Mouse (Mus musculus): Measurements from ENCODE around the gene Vav2. TPM values are rescaled to one million over a fixed set of nuclear protein-coding genes. Genes with fewer than 3 reads are reported as not detected.

The Vav2 gene
- total and polyA plus RNA-seq, 2 experiments from 2014 or later: 6.4 to 33.6 TPM

DNA sequence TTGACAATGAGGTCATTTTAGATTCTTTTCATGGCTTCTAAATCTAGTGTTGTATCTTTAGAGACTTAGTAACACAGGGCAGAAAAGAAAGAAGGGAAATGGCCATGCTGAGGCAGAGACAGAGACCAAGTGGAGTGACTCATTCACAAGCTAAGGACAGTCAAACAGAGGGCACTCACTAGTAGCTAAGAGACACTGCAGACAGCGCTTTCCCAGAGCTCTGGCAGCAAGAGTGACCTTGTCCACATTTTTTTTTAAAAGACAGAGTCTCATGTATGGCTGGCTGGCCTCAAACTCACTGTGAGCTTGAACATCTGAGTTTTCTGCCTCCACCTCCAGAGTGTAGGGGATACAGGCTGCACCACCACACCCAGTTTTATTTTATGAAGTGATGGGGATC is 11.0 kb upstream of the Vav2 start:
- no peaks in the 10 kb centered on the region for H3K9me3 ChIP-seq (ENCODE audit: low read length)
- no peak for ATAC-seq (ENCODE audit: low FRiP score)
- DNase-seq (ENCODE audit: low spot score): no peak
- H3K4me2 ChIP-seq (ENCODE audit: low read depth, low read length, poor library complexity, severe bottlenecking): no peak overlapping the region
- H3K4me1 ChIP-seq (ENCODE audit: insufficient read depth, low read length): 0 out of 2 replicates have a peak, but pooled peaks cover under 1% of the 10 kb centered on the region
- no peak overlapping the region for H3K4me3 ChIP-seq (ENCODE audit: low read depth, low read length)
- H3K9ac ChIP-seq (replicated peaks; ENCODE audit: low read length, poor library complexity, severe bottlenecking): no peak overlapping the region
- H3K36me3 ChIP-seq (ENCODE audit: insufficient read depth, low read length): no peaks in the 10 kb centered on the region
- H3K27me3 ChIP-seq (ENCODE audit: insufficient read depth, low read length): no peaks in the 10 kb centered on the region
- no peak overlapping the region for H3K27ac ChIP-seq (ENCODE audit: low read depth, low read length)
- WGBS: 70% methylated on average over 1 of the region's 1 CpGs
- no peak for TF ChIP-seq CTCF (IDR thresholded peaks at IDR 0.05)

DNA sequence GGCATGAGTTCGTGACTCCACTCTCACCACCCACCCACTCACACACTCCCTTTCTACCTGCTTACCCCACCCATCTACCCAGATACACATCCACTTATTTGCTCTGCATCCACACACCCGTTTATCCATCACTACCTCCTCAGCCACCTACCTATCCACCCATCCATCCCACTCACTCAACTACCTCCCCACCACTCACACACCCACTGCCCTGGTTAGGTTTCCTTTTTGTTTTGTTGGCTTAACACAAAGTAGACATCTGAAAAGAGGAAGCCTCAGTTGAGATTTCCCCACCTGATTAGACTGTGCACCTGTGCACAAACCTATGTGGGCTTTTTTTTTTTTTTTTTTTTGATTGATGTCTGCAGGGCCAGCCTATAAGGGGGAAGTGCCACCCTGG is 5.8 kb upstream of the Vav2 start:
- Histone ChIP-seq H3K36me3 (ENCODE audit: insufficient read depth, low read length) (no peaks in the 10 kb centered on the region), H3K4me1 (ENCODE audit: insufficient read depth, low read length) (no peaks in the 10 kb centered on the region), H3K27me3 (ENCODE audit: insufficient read depth, low read length) (no peaks in the 10 kb centered on the region), H3K27ac (ENCODE audit: low read depth, low read length) (no peak overlapping the region), H3K9ac (replicated peaks; ENCODE audit: low read length, poor library complexity, severe bottlenecking) (no peak overlapping the region), H3K9me3 (ENCODE audit: low read length) (no peaks in the 10 kb centered on the region), H3K4me3 (ENCODE audit: low read depth, low read length) (no peak overlapping the region), H3K4me2 (ENCODE audit: low read depth, low read length, poor library complexity, severe bottlenecking) (no peak overlapping the region)
- TF ChIP-seq CTCF (IDR thresholded peaks at IDR 0.05): no peak
- ATAC-seq (ENCODE audit: low FRiP score): no peak
- 85% methylated on average over 2 of the region's 2 CpGs for WGBS
- DNase-seq (ENCODE audit: low spot score): no peak

DNA sequence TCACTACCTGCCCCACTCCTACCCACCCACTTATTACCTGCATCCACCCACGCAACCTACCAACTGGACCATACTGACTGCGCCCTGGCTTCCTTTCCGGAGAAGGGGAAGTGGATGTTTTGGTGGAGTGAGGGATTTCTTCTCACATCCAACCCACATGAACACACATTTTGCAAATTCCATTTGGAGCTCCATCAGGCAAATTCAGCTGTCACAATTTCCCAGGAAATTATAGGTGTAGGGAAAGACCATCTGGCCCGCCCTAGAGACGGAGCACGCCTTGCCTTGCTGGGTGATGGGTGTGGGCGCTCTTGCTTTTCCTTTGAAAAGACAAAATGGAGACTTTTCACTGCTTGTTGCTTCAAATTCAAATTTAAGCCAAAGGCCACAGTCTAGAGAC is 3.8 kb upstream of the Vav2 start:
- H3K4me1 ChIP-seq (ENCODE audit: insufficient read depth, low read length): 0 out of 2 replicates have a peak, but pooled peaks cover 3% of the 10 kb centered on the region
- H3K27ac ChIP-seq (ENCODE audit: low read depth, low read length): no peak overlapping the region
- H3K36me3 ChIP-seq (ENCODE audit: insufficient read depth, low read length): no peaks in the 10 kb centered on the region
- no peak overlapping the region for H3K4me2 ChIP-seq (ENCODE audit: low read depth, low read length, poor library complexity, severe bottlenecking)
- H3K4me3 ChIP-seq (ENCODE audit: low read depth, low read length): no peak overlapping the region
- H3K9me3 ChIP-seq (ENCODE audit: low read length): no peaks in the 10 kb centered on the region
- no peaks in the 10 kb centered on the region for H3K27me3 ChIP-seq (ENCODE audit: insufficient read depth, low read length)
- no peak for DNase-seq (ENCODE audit: low spot score)
- TF ChIP-seq CTCF (IDR thresholded peaks at IDR 0.05): no peak
- no peak for ATAC-seq (ENCODE audit: low FRiP score)
- 93% methylated on average over 7 of the region's 7 CpGs for WGBS
- no peak overlapping the region for H3K9ac ChIP-seq (replicated peaks; ENCODE audit: low read length, poor library complexity, severe bottlenecking)

DNA sequence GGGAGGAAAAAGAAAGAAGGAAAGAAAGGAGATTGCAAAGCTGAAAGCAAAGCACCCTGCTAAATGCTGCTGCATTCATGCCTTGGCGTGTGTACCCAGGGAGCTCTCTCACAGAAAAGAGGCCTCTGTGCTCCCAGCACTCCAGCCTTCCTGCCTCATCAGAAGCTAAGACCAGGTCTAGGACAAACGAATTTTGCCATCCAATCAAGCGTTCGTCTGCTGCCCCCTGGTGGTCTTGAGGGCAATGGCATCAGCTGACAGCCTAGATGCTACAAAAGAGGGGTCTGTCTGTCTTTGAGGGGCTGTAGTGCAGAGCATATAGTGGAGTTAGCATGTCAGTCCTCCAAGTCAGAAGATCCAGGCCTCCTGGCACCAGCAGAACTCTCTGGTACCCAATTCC is 1.2 kb upstream of the Vav2 start:
- ATAC-seq (ENCODE audit: low FRiP score) (peak; percentile 38; the same call in 1 of the 2 replicates), DNase-seq (ENCODE audit: low spot score) (peak; percentile 94)
- peak; percentile 100 for TF ChIP-seq CTCF (IDR thresholded peaks at IDR 0.05)
- no peaks in the 10 kb centered on the region for H3K27me3 ChIP-seq (ENCODE audit: insufficient read depth, low read length)
- 0% methylated on average over 4 of the region's 4 CpGs for WGBS
- H3K9ac ChIP-seq (replicated peaks; ENCODE audit: low read length, poor library complexity, severe bottlenecking): no peak overlapping the region
- H3K36me3 ChIP-seq (ENCODE audit: insufficient read depth, low read length): no peaks in the 10 kb centered on the region
- H3K9me3 ChIP-seq (ENCODE audit: low read length): no peaks in the 10 kb centered on the region
- no peak overlapping the region for H3K27ac ChIP-seq (ENCODE audit: low read depth, low read length)
- no peak overlapping the region for H3K4me3 ChIP-seq (ENCODE audit: low read depth, low read length)
- no peak overlapping the region for H3K4me2 ChIP-seq (ENCODE audit: low read depth, low read length, poor library complexity, severe bottlenecking)
- peaks cover 7% of the 10 kb centered on the region; the same call in 1 of the 2 replicates for H3K4me1 ChIP-seq (ENCODE audit: insufficient read depth, low read length)

DNA sequence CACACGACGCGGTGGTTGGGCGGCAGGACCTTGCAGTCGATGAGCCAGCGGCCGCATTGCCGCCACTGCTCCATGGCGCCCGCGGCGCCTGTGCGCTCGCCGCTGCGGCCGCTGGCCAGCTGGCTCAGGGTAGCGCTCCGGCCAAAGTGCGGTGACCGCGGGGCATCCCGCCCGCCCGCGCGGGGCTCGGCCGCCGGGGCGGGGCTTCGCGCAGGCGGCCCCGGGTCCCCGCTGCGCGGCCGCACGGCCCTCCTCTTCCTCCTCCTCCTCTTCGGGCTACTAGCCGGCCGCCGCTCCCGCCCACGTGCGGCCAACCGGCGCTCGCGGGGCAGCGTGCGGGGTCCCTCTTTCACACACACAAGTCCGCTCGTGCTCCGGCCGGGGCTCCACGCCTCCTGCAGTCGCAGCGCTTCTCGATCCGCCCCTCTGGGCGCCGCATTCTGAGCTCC is 403 bp downstream of the Vav2 start:
- Histone ChIP-seq H3K4me1 (ENCODE audit: insufficient read depth, low read length) (peaks cover 11% of the 10 kb centered on the region; the same call in 1 of the 2 replicates), H3K27me3 (ENCODE audit: insufficient read depth, low read length) (no peaks in the 10 kb centered on the region), H3K4me3 (ENCODE audit: low read depth, low read length) (peak overlapping the region; percentile 92), H3K9me3 (ENCODE audit: low read length) (no peaks in the 10 kb centered on the region), H3K4me2 (ENCODE audit: low read depth, low read length, poor library complexity, severe bottlenecking) (peak overlapping the region; percentile 99), H3K9ac (replicated peaks; ENCODE audit: low read length, poor library complexity, severe bottlenecking) (peak overlapping the region; percentile 77), H3K27ac (ENCODE audit: low read depth, low read length) (peak overlapping the region; percentile 48; the same call in 1 of the 2 replicates), H3K36me3 (ENCODE audit: insufficient read depth, low read length) (no peaks in the 10 kb centered on the region)
- ATAC-seq (ENCODE audit: low FRiP score): peak; percentile 24; the same call in 1 of the 2 replicates
- WGBS: 0% methylated on average over 44 of the region's 64 CpGs
- DNase-seq (ENCODE audit: low spot score): peak; percentile 47
- no peak for TF ChIP-seq CTCF (IDR thresholded peaks at IDR 0.05)

DNA sequence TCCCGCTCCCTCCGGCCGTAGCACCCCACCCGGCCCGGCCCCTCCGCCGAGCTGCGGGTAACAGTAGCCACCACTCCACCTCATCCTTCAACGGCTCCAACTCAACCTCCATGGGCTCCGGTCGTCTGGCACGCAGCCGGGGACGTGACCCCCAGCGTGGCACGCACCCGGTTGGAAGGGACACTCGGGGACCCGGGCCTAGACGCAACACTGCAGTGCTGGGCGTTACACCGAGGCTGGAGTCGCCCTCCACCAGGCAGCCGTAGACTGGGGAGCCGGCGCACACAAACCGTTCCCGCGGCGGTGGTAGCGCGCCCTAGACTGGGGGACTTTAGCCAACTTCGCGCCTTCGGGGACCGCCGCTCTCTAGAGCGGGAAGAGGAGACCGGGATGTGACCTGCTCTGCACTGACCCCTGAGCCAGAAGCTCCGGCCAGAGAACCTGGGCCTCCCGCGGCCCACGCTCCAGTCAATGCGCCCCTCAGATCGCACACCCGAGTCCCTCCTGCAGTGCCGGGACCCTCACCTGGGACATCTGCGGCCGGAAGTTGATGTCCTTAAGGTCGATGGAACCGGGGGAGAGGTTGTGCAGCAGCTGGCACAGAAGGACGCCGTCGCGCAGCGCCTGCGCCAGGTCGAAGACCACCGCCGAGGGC is 955 bp downstream of the Vav2 start:
- Histone ChIP-seq H3K4me2 (ENCODE audit: low read depth, low read length, poor library complexity, severe bottlenecking) (peak overlapping the region; percentile 99), H3K4me3 (ENCODE audit: low read depth, low read length) (peak overlapping the region; percentile 92), H3K9ac (replicated peaks; ENCODE audit: low read length, poor library complexity, severe bottlenecking) (peak overlapping the region; percentile 77), H3K36me3 (ENCODE audit: insufficient read depth, low read length) (no peaks in the 10 kb centered on the region), H3K27me3 (ENCODE audit: insufficient read depth, low read length) (no peaks in the 10 kb centered on the region), H3K27ac (ENCODE audit: low read depth, low read length) (no peak overlapping the region), H3K4me1 (ENCODE audit: insufficient read depth, low read length) (peaks cover 11% of the 10 kb centered on the region; the same call in 1 of the 2 replicates), H3K9me3 (ENCODE audit: low read length) (no peaks in the 10 kb centered on the region)
- DNase-seq (ENCODE audit: low spot score): no peak
- no peak for TF ChIP-seq CTCF (IDR thresholded peaks at IDR 0.05)
- WGBS: under 1% methylated on average over 58 of the region's 60 CpGs
- ATAC-seq (ENCODE audit: low FRiP score): peak; percentile 24; the same call in 1 of the 2 replicates

All from midbrain, postnatal 0 days (tissue).